Mouse (Mus musculus): ENCODE data around the gene Plekhg5. TPM values are rescaled to one million over a fixed set of nuclear protein-coding genes. Genes with fewer than 3 reads are reported as not detected.

Plekhg5 gene
- total RNA-seq (2014; rRNA removed): 20.7 and 21.0 TPM in 2 replicates
- polyA plus RNA-seq (2015; fragmentation: Nextera tagmentation; extraction: Ambion mirVana): 13.1 and 13.3 TPM in 2 replicates

- DNase-seq (ENCODE audit: low spot score): peak; percentile 66
- 30% methylated on average over 10 of the region's 10 CpGs for WGBS
- H3K27ac ChIP-seq: peak within 1 kb of the TSS; percentile 52; the same call in 1 of the 2 replicates
- H3K27me3 ChIP-seq (ENCODE audit: insufficient read depth, low read length): no peaks in the 10 kb centered on the region
- peak within 1 kb of the TSS; percentile 18; the same call in 1 of the 2 replicates for H3K4me2 ChIP-seq (ENCODE audit: low read depth, low read length)
- peak; percentile 66 for ATAC-seq
- no peak within 1 kb of the TSS for H3K9ac ChIP-seq (replicated peaks; ENCODE audit: low read length)
- TF ChIP-seq CTCF (IDR thresholded peaks at IDR 0.05; ENCODE audit: low read depth): no peak
- no peak within 1 kb of the TSS for H3K4me3 ChIP-seq (ENCODE audit: low read length)
- H3K9me3 ChIP-seq (ENCODE audit: low read length): no peaks in the 10 kb centered on the region
- 0 out of 2 replicates have a peak, but pooled peaks cover 5% of the 10 kb centered on the region for H3K4me1 ChIP-seq (ENCODE audit: insufficient read depth, low read length)
- no peaks in the 10 kb centered on the region for H3K36me3 ChIP-seq (ENCODE audit: insufficient read depth, low read length)
These were observed at the start of gene Plekhg5 for GRCm38 (mm10) chr4:152072121-152072601. Gene Plekhg5, plus strand, starts transcription at chr4:152072498.

GRCm38 (mm10) chr4:152022506-152022905, 49.8 kb upstream of the Plekhg5 start:
- no peak overlapping the region for H3K27ac ChIP-seq
- no peak overlapping the region for H3K9ac ChIP-seq (replicated peaks; ENCODE audit: low read length)
- no peak overlapping the region for H3K4me3 ChIP-seq (ENCODE audit: low read length)
- no peak for DNase-seq (ENCODE audit: low spot score)
- H3K4me2 ChIP-seq (ENCODE audit: low read depth, low read length): no peak overlapping the region
- TF ChIP-seq CTCF (IDR thresholded peaks at IDR 0.05; ENCODE audit: low read depth): no peak
- WGBS: 89% methylated on average over 8 of the region's 8 CpGs
- H3K9me3 ChIP-seq (ENCODE audit: low read length): no peaks in the 10 kb centered on the region
- no peaks in the 10 kb centered on the region for H3K27me3 ChIP-seq (ENCODE audit: insufficient read depth, low read length)
- peaks cover 39% of the 10 kb centered on the region for H3K36me3 ChIP-seq (ENCODE audit: insufficient read depth, low read length)
- no peak for ATAC-seq
- H3K4me1 ChIP-seq (ENCODE audit: insufficient read depth, low read length): peaks cover 14% of the 10 kb centered on the region

GRCm38 (mm10) chr4:152024525-152024924, 47.8 kb upstream of the Plekhg5 start:
- DNase-seq (ENCODE audit: low spot score): no peak
- Histone ChIP-seq H3K36me3 (ENCODE audit: insufficient read depth, low read length) (peaks cover 26% of the 10 kb centered on the region), H3K27me3 (ENCODE audit: insufficient read depth, low read length) (no peaks in the 10 kb centered on the region), H3K27ac (no peak overlapping the region), H3K9ac (replicated peaks; ENCODE audit: low read length) (no peak overlapping the region), H3K4me1 (ENCODE audit: insufficient read depth, low read length) (peaks cover 21% of the 10 kb centered on the region), H3K9me3 (ENCODE audit: low read length) (no peaks in the 10 kb centered on the region), H3K4me2 (ENCODE audit: low read depth, low read length) (no peak overlapping the region), H3K4me3 (ENCODE audit: low read length) (no peak overlapping the region)
- TF ChIP-seq CTCF (IDR thresholded peaks at IDR 0.05; ENCODE audit: low read depth): no peak
- 94% methylated on average over 11 of the region's 11 CpGs for WGBS
- ATAC-seq: no peak

GRCm38 (mm10) chr4:152026751-152027508, 45.4 kb upstream of the Plekhg5 start:
- H3K27me3 ChIP-seq (ENCODE audit: insufficient read depth, low read length): no peaks in the 10 kb centered on the region
- DNase-seq (ENCODE audit: low spot score) (peak; percentile 16), ATAC-seq (no peak)
- peaks cover 25% of the 10 kb centered on the region for H3K4me1 ChIP-seq (ENCODE audit: insufficient read depth, low read length)
- H3K36me3 ChIP-seq (ENCODE audit: insufficient read depth, low read length): peaks cover 2% of the 10 kb centered on the region; the same call in 1 of the 2 replicates
- H3K9ac ChIP-seq (replicated peaks; ENCODE audit: low read length): peak overlapping the region; percentile 50
- H3K27ac ChIP-seq: peak overlapping the region; percentile 68
- WGBS: 3% methylated on average over 36 of the region's 41 CpGs
- 0 out of 2 replicates have a peak, but pooled peaks have one; percentile 9 for TF ChIP-seq CTCF (IDR thresholded peaks at IDR 0.05; ENCODE audit: low read depth)
- H3K9me3 ChIP-seq (ENCODE audit: low read length): no peaks in the 10 kb centered on the region
- peak overlapping the region; percentile 96 for H3K4me2 ChIP-seq (ENCODE audit: low read depth, low read length)
- peak overlapping the region; percentile 68 for H3K4me3 ChIP-seq (ENCODE audit: low read length)

GRCm38 (mm10) chr4:152027524-152027923, 44.8 kb upstream of the Plekhg5 start, which contains the start of gene Zbtb48:
Gene Zbtb48, minus strand, starts transcription at chr4:152027671.
- Histone ChIP-seq H3K4me2 (ENCODE audit: low read depth, low read length) (peak within 1 kb of the TSS; percentile 96), H3K4me1 (ENCODE audit: insufficient read depth, low read length) (peaks cover 25% of the 10 kb centered on the region), H3K9ac (replicated peaks; ENCODE audit: low read length) (peak within 1 kb of the TSS; percentile 50), H3K36me3 (ENCODE audit: insufficient read depth, low read length) (no peaks in the 10 kb centered on the region), H3K4me3 (ENCODE audit: low read length) (peak within 1 kb of the TSS; percentile 68), H3K9me3 (ENCODE audit: low read length) (no peaks in the 10 kb centered on the region), H3K27me3 (ENCODE audit: insufficient read depth, low read length) (no peaks in the 10 kb centered on the region), H3K27ac (peak within 1 kb of the TSS; percentile 68)
- WGBS: under 1% methylated on average over 35 of the region's 35 CpGs
- no peak for TF ChIP-seq CTCF (IDR thresholded peaks at IDR 0.05; ENCODE audit: low read depth)
- ATAC-seq (peak; percentile 98), DNase-seq (ENCODE audit: low spot score) (peak; percentile 99)

GRCm38 (mm10) chr4:152028456-152028855, 43.8 kb upstream of the Plekhg5 start:
- no peak for ATAC-seq
- Histone ChIP-seq H3K9me3 (ENCODE audit: low read length) (no peaks in the 10 kb centered on the region), H3K27ac (peak overlapping the region; percentile 68; the same call in 1 of the 2 replicates), H3K36me3 (ENCODE audit: insufficient read depth, low read length) (no peaks in the 10 kb centered on the region), H3K4me3 (ENCODE audit: low read length) (peak overlapping the region; percentile 68), H3K4me2 (ENCODE audit: low read depth, low read length) (peak overlapping the region; percentile 96), H3K27me3 (ENCODE audit: insufficient read depth, low read length) (no peaks in the 10 kb centered on the region), H3K4me1 (ENCODE audit: insufficient read depth, low read length) (peaks cover 25% of the 10 kb centered on the region), H3K9ac (replicated peaks; ENCODE audit: low read length) (peak overlapping the region; percentile 50; the same call in 1 of the 2 replicates)
- DNase-seq (ENCODE audit: low spot score): no peak
- TF ChIP-seq CTCF (IDR thresholded peaks at IDR 0.05; ENCODE audit: low read depth): no peak
- WGBS: 53% methylated on average over 15 of the region's 15 CpGs

All from hindbrain, postnatal 0 days (tissue).